Mouse (Mus musculus): ENCODE results near the gene Atp2c2.

DNA sequence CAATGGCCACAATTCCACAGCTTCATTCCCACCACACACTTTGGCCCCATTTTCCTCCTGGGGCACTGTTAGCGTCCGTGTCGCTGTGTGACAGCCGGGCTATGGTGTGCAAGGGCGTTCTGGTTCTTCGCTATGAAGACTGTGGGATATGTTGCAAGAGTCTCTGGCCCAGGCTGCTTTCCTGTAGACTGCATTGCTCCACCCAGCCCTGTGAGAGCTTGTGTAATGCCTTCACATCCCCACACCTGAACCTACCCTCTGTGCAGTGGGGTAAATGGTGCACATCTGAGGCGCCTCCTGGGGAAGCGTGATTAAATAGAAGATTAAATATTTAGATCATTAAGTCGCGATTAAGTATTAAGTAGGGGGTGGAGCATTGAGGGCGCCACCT, 9.9 kb downstream of the Atp2c2 start:
- TF ChIP-seq CTCF (IDR thresholded peaks at IDR 0.05; ENCODE audit: control insufficient read depth, insufficient read depth, insufficient read length) = no peak
- no peak for TF ChIP-seq USF1 (IDR thresholded peaks at IDR 0.05; ENCODE audit: low read depth)
- no peak for TF ChIP-seq MAX (IDR thresholded peaks at IDR 0.05)
- TF ChIP-seq FOSL1 (IDR thresholded peaks at IDR 0.05; ENCODE audit: insufficient read depth, low read length, poor library complexity, severe bottlenecking) = no peak
- peak; percentile 67 for TF ChIP-seq CEBPB (IDR thresholded peaks at IDR 0.05; ENCODE audit: low read depth)
- TF ChIP-seq MYOD1 (IDR thresholded peaks at IDR 0.05; ENCODE audit: control insufficient read depth, insufficient read length, low read depth) = no peak

Measured in C2C12 (cell line).